Mouse (Mus musculus) E14TG2a.4 (cell line): ENCODE results near the gene Ints12.

Experiments
- CTCF ChIP-seq: conservative IDR thresholded peaks from 2 replicates; pipeline ENCODE4 v1.5.1; 2014; ENCODE audit warnings: low read length
- NANOG ChIP-seq: IDR thresholded peaks from 2 replicates; pipeline ENCODE4 v1.6.1; 2014; ENCODE audit warnings: borderline replicate concordance, low read length, mixed read lengths

DNA sequence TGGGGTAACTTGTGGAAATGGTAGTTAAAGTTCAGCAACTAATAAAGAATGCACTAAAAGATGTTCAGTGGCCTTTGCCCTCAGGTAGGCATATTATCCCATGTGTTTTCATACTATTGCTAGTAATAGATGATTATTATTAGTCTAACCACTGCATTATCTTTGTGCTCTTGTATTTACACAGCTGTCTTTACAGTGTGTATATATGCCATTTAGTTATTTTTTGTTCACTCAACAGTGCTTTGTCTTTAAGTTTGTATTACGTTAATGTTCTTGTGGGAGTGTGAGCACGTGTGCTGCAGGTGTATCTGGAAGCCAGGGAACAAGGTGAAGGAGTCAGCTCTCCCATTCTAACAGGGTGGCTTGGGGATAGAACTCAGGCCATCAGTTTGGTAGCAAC is 7.3 kb downstream of the Ints12 start:
- TF ChIP-seq CTCF (no peak), NANOG (no peak)
